Mouse (Mus musculus) thymus, adult 2 months (tissue): Measurements from ENCODE around the gene Phykpl. TPM values are rescaled to one million over a fixed set of nuclear protein-coding genes. Genes with fewer than 3 reads are reported as not detected.

ENCODE experiments used
- DNase-seq: peaks from one replicate; pipeline ENCODE4 v3.0.0; 2021
- H3K27ac ChIP-seq: fragments of 200-500 bp; 2 replicates; pipeline ENCODE4 v1.5.1; 2012; ENCODE audit warnings: low read length, control low read depth; ENCODE audit not compliant: control insufficient read depth, insufficient read depth
- H3K27me3 ChIP-seq: fragments of 200-500 bp; 2 replicates; pipeline ENCODE4 v1.6.1; 2012; ENCODE audit warnings: mild to moderate bottlenecking, low read length, moderate library complexity, mixed read lengths; ENCODE audit not compliant: control insufficient read depth, insufficient read depth
- H3K36me3 ChIP-seq: fragments of 200-500 bp; 2 replicates; pipeline ENCODE4 v1.6.1; 2012; ENCODE audit warnings: mild to moderate bottlenecking, low read length, moderate library complexity; ENCODE audit not compliant: control insufficient read depth, insufficient read depth
- H3K4me1 ChIP-seq: fragments of 200-500 bp; replicated peaks from 2 replicates; pipeline ENCODE4 v1.6.1; 2012; ENCODE audit warnings: low read length; ENCODE audit not compliant: control insufficient read depth, insufficient read depth
- H3K4me3 ChIP-seq: fragments of 200-500 bp; 2 replicates; pipeline ENCODE4 v1.5.1; 2012; ENCODE audit warnings: mild to moderate bottlenecking, low read length, control low read depth, moderate library complexity; ENCODE audit not compliant: control insufficient read depth, insufficient read depth
- CTCF ChIP-seq: fragments of 200-500 bp; IDR thresholded peaks from 2 replicates; pipeline ENCODE4 v1.5.1; 2012; ENCODE audit warnings: mild to moderate bottlenecking, control low read depth, low read length, moderate library complexity, borderline replicate concordance; ENCODE audit not compliant: control insufficient read depth, poor library complexity, insufficient read depth; ENCODE audit errors: extremely low read depth
- POLR2A ChIP-seq: fragments of 200-500 bp; IDR thresholded peaks from 2 replicates; pipeline ENCODE4 v1.6.1; 2012; ENCODE audit warnings: mild to moderate bottlenecking, low read length, control low read depth, moderate library complexity; ENCODE audit not compliant: control insufficient read depth, poor library complexity, insufficient read depth; ENCODE audit errors: extremely low read depth
- WGBS: fragments of 180-500 bp; shearing (Covaris S2); methylation state at CpG from one replicate; pipeline ENCODE4 v1.1.7; 2018; 5-methylcytosine and 5-hydroxymethylcytosine counted together
- polyA plus RNA-seq: library from polyadenylated mRNA; depleted of rRNA; stranded (reverse); fragments of >200 nt; gene quantifications from 2 replicates; pipeline ENCODE4 v1.2.3, GENCODE M21; 2012

Phykpl gene
- polyA plus RNA-seq, 1 experiment, result 21.8 TPM

DNA sequence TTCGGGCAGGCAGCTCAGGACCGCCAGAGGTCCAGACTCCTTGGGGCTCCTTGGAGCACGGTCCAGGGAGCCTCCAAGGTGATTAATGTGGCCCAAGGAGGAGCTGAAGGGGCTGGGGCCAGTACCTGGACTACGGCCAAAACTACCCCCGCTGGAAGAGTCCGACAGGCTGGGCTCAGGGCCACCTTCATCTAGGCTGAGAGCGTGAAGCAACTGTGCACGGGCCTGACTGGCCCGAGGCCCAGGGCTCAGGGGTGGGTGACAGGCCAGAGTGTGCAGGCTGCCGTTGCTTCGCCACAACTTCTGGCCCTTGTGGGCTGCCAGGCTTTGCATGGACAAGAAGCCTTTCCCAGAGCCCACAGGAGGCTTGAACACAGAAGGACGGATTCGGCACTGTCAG lies 60.7 kb downstream of the Phykpl start:
- DNase-seq, result no peak
- Histone ChIP-seq H3K36me3 (no peaks in the 10 kb centered on the region), H3K27me3 (no peaks in the 10 kb centered on the region), H3K4me1 (peaks cover 89% of the 10 kb centered on the region), H3K4me3 (no peak overlapping the region), H3K27ac (peak overlapping the region; percentile 92)
- TF ChIP-seq POLR2A, result no peak
- TF ChIP-seq CTCF, result no peak
- 81% methylated on average over 13 of the region's 13 CpGs for WGBS

DNA sequence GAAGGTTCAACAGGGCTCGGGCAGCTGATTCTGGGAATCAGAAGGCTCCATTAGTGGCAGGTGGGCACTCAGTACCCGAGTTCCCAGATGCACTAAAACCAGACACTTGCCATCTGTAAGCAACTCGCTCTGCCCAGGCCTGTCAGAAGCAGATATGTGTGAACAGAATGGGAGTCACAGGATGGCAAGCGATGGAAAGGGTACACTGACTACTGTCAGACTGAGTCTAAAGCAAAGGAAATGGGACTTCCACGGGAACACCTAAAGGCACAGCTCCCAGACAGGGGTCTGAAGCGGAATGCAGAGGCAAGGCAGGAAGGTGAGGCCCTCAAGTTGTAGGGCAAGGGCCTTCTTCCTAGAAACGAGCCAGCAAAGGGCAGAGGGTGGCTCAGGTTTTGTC lies 61.7 kb downstream of the Phykpl start:
- H3K4me1 ChIP-seq, result peaks cover 84% of the 10 kb centered on the region
- DNase-seq, result no peak
- no peaks in the 10 kb centered on the region for H3K27me3 ChIP-seq
- H3K36me3 ChIP-seq, result no peaks in the 10 kb centered on the region
- 80% methylated on average over 7 of the region's 7 CpGs for WGBS
- TF ChIP-seq CTCF (no peak), POLR2A (no peak)
- no peak overlapping the region for H3K4me3 ChIP-seq
- H3K27ac ChIP-seq, result peak overlapping the region; percentile 28; the same call in 1 of the 2 replicates

DNA sequence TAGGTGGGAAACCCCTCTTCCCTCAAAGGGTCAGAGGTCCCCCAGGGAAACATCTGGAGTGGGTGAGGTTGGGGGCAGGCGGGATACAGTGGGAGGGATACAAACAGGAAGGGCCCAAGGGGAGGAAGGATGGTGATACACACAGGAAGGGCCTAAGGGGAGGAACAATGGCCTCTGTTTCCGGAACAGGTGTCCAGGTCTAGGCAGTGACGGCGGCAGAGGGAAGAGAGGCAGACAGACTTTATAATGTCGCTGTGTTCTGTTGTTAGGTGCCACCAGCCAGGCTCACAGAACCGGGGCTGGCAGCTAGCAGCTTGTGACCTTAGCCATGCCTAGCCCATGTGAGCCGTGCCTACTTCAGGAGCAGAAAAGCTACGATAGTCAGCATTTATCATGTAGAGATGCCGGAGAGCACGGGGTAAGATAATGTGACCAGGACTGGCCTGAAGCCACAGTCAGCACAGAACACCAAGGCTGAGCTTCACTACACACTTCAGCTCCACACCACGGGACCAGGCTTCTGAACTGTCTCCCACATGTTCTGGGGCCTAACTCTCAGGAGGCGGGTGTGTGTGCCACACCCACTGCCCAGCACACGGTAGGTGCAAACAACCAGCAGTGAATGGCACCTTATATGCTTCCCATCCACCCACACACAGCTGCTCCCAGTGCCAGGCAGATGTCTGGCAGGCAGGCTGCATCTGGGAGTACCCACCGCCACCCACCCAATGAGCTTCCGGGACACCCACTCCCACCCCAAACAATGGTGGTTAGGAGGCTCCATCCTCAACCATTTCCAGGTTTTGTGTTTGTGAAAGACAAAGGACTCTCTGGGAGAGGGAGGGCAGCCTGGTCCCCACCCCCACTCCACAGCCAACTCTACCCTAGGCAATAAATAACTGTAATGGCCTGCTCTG lies 62.5 kb downstream of the Phykpl start:
- DNase-seq, result peak; percentile 43
- WGBS, result 39% methylated on average over 15 of the region's 15 CpGs
- H3K27ac ChIP-seq, result peak overlapping the region; percentile 28
- no peak overlapping the region for H3K4me3 ChIP-seq
- no peaks in the 10 kb centered on the region for H3K27me3 ChIP-seq
- H3K36me3 ChIP-seq, result no peaks in the 10 kb centered on the region
- TF ChIP-seq POLR2A, result no peak
- 0 out of 2 replicates have a peak, but pooled peaks have one; percentile 10 for TF ChIP-seq CTCF
- H3K4me1 ChIP-seq, result peaks cover 79% of the 10 kb centered on the region

DNA sequence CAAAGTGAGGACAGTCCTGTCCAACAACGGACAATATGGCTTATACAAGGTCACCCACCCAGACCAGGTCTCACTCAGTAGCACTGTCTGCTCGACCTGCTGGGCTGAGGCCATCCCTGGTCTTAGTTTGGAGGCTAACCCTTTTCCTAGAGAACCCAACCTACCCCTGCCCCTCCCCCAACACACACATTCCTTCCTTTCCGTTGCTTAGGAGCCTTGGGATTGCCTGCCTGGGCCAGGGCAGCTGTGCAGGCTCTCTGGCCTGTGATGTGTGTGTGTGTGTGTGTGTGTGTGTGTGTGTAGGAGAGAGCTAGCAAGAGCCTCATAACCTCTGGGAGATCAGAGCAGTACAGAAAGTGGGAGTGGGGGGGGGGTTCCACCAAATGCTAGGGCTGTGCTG lies 64.0 kb downstream of the Phykpl start:
- H3K27ac ChIP-seq, result no peak overlapping the region
- H3K27me3 ChIP-seq, result no peaks in the 10 kb centered on the region
- H3K4me1 ChIP-seq, result peaks cover 64% of the 10 kb centered on the region
- H3K4me3 ChIP-seq, result no peak overlapping the region
- TF ChIP-seq POLR2A (no peak), CTCF (no peak)
- H3K36me3 ChIP-seq, result no peaks in the 10 kb centered on the region
- no peak for DNase-seq
- WGBS, result 89% methylated on average over 3 of the region's 3 CpGs

DNA sequence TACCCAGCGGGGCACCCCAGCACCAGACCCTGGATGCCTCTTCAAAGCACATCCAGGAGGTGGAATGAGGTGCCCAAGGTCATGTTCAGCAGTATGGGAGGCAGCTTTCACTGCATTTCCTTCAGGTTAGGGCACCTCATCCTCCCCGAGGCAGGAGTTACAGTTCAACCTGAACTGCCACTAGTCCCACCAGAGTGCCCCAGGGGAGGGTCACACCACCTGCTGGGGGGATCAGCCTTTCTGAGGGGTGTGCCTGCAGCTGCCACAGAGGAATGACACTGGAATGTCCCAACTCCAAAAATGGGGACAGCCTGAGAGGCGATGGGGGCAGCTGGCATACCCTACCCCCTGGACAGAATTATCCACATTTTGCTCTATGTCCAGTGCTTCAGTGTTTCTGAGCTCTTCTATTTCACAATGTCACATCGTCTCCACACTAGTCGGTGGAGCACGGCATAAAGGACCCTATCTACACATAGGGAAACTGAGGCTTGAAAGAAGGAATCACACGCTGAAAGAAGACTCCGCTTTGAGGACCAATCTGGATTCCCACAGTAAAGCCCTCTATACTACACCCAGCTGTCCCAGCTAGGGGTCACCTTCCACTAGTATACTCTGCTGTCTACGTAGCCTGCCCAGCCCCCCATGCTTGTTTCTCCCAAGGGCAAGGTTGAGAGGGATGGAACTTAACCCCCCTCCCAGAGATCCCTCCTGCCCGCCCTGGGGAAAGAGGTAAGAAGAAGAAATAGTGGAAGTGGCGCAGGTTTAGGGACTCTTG lies 64.7 kb downstream of the Phykpl start:
- Histone ChIP-seq H3K27ac (no peak overlapping the region), H3K4me3 (peak overlapping the region; percentile 82), H3K36me3 (no peaks in the 10 kb centered on the region), H3K4me1 (peaks cover 58% of the 10 kb centered on the region), H3K27me3 (no peaks in the 10 kb centered on the region)
- DNase-seq, result no peak
- TF ChIP-seq CTCF (no peak), POLR2A (no peak)
- 53% methylated on average over 11 of the region's 11 CpGs for WGBS

DNA sequence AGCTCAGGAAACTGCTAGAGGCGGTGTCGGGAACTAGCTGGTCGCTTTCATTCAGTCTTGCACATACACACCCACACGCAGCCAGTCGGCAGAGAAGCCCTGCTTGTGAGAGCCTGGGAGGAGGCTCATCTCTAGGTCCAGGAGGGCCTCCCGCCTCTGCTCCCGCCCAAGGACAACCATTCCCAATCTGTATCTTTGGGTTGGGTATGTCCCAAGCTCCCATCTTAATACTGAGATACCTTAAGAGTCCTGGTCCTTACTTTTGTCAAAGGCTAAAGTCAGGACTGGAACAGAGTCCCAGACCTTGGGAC lies 65.3 kb downstream of the Phykpl start:
- no peak for TF ChIP-seq POLR2A
- no peak for TF ChIP-seq CTCF
- Histone ChIP-seq H3K4me3 (peak overlapping the region; percentile 82), H3K27me3 (no peaks in the 10 kb centered on the region), H3K36me3 (no peaks in the 10 kb centered on the region), H3K27ac (no peak overlapping the region), H3K4me1 (peaks cover 53% of the 10 kb centered on the region)
- WGBS, result 2% methylated on average over 7 of the region's 7 CpGs
- DNase-seq, result no peak

DNA sequence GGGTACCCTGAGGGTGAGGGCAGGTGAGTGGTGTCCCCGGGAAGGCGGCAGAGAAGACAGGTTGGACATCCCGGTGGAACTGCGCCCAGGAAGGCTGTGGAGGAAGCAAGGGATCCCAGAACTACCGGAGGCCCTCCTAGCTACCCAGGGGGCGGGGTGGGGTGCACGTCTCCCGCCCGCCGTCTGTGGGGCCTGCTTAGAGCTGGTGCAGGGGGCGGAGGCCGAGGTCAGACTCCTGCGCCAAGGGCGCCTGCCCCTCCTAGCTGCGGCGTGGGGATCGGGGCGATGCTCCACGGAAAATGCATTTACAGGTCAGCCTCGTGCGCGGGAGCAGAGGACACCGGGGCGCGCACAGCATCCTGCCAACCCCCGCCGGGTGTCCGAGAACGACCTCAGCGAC lies 65.7 kb downstream of the Phykpl start:
- Histone ChIP-seq H3K36me3 (no peaks in the 10 kb centered on the region), H3K4me1 (peaks cover 49% of the 10 kb centered on the region), H3K4me3 (peak overlapping the region; percentile 82), H3K27me3 (no peaks in the 10 kb centered on the region), H3K27ac (no peak overlapping the region)
- TF ChIP-seq POLR2A (no peak), CTCF (no peak)
- peak; percentile 60 for DNase-seq
- under 1% methylated on average over 30 of the region's 30 CpGs for WGBS
